Mouse (Mus musculus): Measurements from ENCODE around the gene Cilp2. TPM values are rescaled to one million over a fixed set of nuclear protein-coding genes. Genes with fewer than 3 reads are reported as not detected.
A peak's percentile ranks its signal among the peaks of the same experiment; 100 is the strongest.

Gene Cilp2
- polyA plus RNA-seq, 1 experiment from 2014 or later = 0.42 TPM

- ATAC-seq (ENCODE audit: insufficient number of reproducible peaks, insufficient read depth, low FRiP score, low read depth) = no peak
- Histone ChIP-seq H3K9ac (replicated peaks; ENCODE audit: low read depth, low read length) (no peak overlapping the region), H3K27me3 (ENCODE audit: control insufficient read depth, insufficient read depth, low read length) (peaks cover 85% of the 10 kb centered on the region), H3K4me3 (ENCODE audit: low read depth, low read length) (peak overlapping the region; percentile 35), H3K4me1 (ENCODE audit: control insufficient read depth, insufficient read depth, low read length) (peaks cover 5% of the 10 kb centered on the region; the same call in 1 of the 2 replicates), H3K27ac (ENCODE audit: low read length) (no peak overlapping the region), H3K4me2 (replicated peaks; ENCODE audit: low read depth, low read length) (peak overlapping the region; percentile 49; the same call in 1 of the 2 replicates), H3K9me3 (ENCODE audit: control insufficient read depth, low read depth, low read length) (no peaks in the 10 kb centered on the region), H3K36me3 (ENCODE audit: control insufficient read depth, insufficient read depth, low read length) (no peaks in the 10 kb centered on the region)
- 17% methylated on average over 51 of the region's 52 CpGs for WGBS
These were observed 4.5 kb downstream of the Cilp2 start for GRCm38 (mm10) chr8:69882833-69883600.

- Histone ChIP-seq H3K27me3 (ENCODE audit: control insufficient read depth, insufficient read depth, low read length) (peaks cover 78% of the 10 kb centered on the region), H3K9ac (replicated peaks; ENCODE audit: low read depth, low read length) (no peak overlapping the region), H3K4me3 (ENCODE audit: low read depth, low read length) (peak overlapping the region; percentile 35), H3K9me3 (ENCODE audit: control insufficient read depth, low read depth, low read length) (no peaks in the 10 kb centered on the region), H3K4me1 (ENCODE audit: control insufficient read depth, insufficient read depth, low read length) (0 out of 2 replicates have a peak, but pooled peaks cover 4% of the 10 kb centered on the region), H3K27ac (ENCODE audit: low read length) (no peak overlapping the region), H3K4me2 (replicated peaks; ENCODE audit: low read depth, low read length) (peak overlapping the region; percentile 49), H3K36me3 (ENCODE audit: control insufficient read depth, insufficient read depth, low read length) (no peaks in the 10 kb centered on the region)
- ATAC-seq (ENCODE audit: insufficient number of reproducible peaks, insufficient read depth, low FRiP score, low read depth) = peak; percentile 57; the same call in 1 of the 2 replicates
- WGBS = 7% methylated on average over 102 of the region's 103 CpGs
These were observed 5.3 kb downstream of the Cilp2 start for GRCm38 (mm10) chr8:69882021-69882756.

- 21% methylated on average over 79 of the region's 79 CpGs for WGBS
- Histone ChIP-seq H3K36me3 (ENCODE audit: control insufficient read depth, insufficient read depth, low read length) (no peaks in the 10 kb centered on the region), H3K27me3 (ENCODE audit: control insufficient read depth, insufficient read depth, low read length) (peaks cover 70% of the 10 kb centered on the region), H3K27ac (ENCODE audit: low read length) (no peak overlapping the region), H3K9me3 (ENCODE audit: control insufficient read depth, low read depth, low read length) (no peaks in the 10 kb centered on the region), H3K4me3 (ENCODE audit: low read depth, low read length) (peak overlapping the region; percentile 35), H3K4me1 (ENCODE audit: control insufficient read depth, insufficient read depth, low read length) (0 out of 2 replicates have a peak, but pooled peaks cover 4% of the 10 kb centered on the region), H3K9ac (replicated peaks; ENCODE audit: low read depth, low read length) (no peak overlapping the region), H3K4me2 (replicated peaks; ENCODE audit: low read depth, low read length) (peak overlapping the region; percentile 49)
- 0 out of 2 replicates have a peak, but pooled peaks have one; percentile 1 for ATAC-seq (ENCODE audit: insufficient number of reproducible peaks, insufficient read depth, low FRiP score, low read depth)
These were observed 6.1 kb downstream of the Cilp2 start for GRCm38 (mm10) chr8:69881261-69881865.

- WGBS = 15% methylated on average over 37 of the region's 37 CpGs
- H3K9me3 ChIP-seq (ENCODE audit: control insufficient read depth, low read depth, low read length) = no peaks in the 10 kb centered on the region
- H3K4me1 ChIP-seq (ENCODE audit: control insufficient read depth, insufficient read depth, low read length) = 0 out of 2 replicates have a peak, but pooled peaks cover 4% of the 10 kb centered on the region
- peak overlapping the region; percentile 49 for H3K4me2 ChIP-seq (replicated peaks; ENCODE audit: low read depth, low read length)
- no peak overlapping the region for H3K9ac ChIP-seq (replicated peaks; ENCODE audit: low read depth, low read length)
- ATAC-seq (ENCODE audit: insufficient number of reproducible peaks, insufficient read depth, low FRiP score, low read depth) = no peak
- H3K4me3 ChIP-seq (ENCODE audit: low read depth, low read length) = peak overlapping the region; percentile 35; the same call in 1 of the 2 replicates
- no peak overlapping the region for H3K27ac ChIP-seq (ENCODE audit: low read length)
- no peaks in the 10 kb centered on the region for H3K36me3 ChIP-seq (ENCODE audit: control insufficient read depth, insufficient read depth, low read length)
- H3K27me3 ChIP-seq (ENCODE audit: control insufficient read depth, insufficient read depth, low read length) = peaks cover 66% of the 10 kb centered on the region
These were observed 6.6 kb downstream of the Cilp2 start for GRCm38 (mm10) chr8:69880841-69881240.

GRCm38 (mm10) chr8:69879678-69880077 lies 7.8 kb downstream of the Cilp2 start:
- Histone ChIP-seq H3K27ac (ENCODE audit: low read length) (no peak overlapping the region), H3K4me1 (ENCODE audit: control insufficient read depth, insufficient read depth, low read length) (0 out of 2 replicates have a peak, but pooled peaks cover 4% of the 10 kb centered on the region), H3K9ac (replicated peaks; ENCODE audit: low read depth, low read length) (no peak overlapping the region), H3K9me3 (ENCODE audit: control insufficient read depth, low read depth, low read length) (no peaks in the 10 kb centered on the region), H3K36me3 (ENCODE audit: control insufficient read depth, insufficient read depth, low read length) (no peaks in the 10 kb centered on the region), H3K4me3 (ENCODE audit: low read depth, low read length) (no peak overlapping the region), H3K27me3 (ENCODE audit: control insufficient read depth, insufficient read depth, low read length) (peaks cover 56% of the 10 kb centered on the region), H3K4me2 (replicated peaks; ENCODE audit: low read depth, low read length) (no peak overlapping the region)
- WGBS = 59% methylated on average over 8 of the region's 8 CpGs
- no peak for ATAC-seq (ENCODE audit: insufficient number of reproducible peaks, insufficient read depth, low FRiP score, low read depth)

- H3K9ac ChIP-seq (replicated peaks; ENCODE audit: low read depth, low read length) = no peak overlapping the region
- no peaks in the 10 kb centered on the region for H3K9me3 ChIP-seq (ENCODE audit: control insufficient read depth, low read depth, low read length)
- 63% methylated on average over 3 of the region's 3 CpGs for WGBS
- no peak overlapping the region for H3K4me2 ChIP-seq (replicated peaks; ENCODE audit: low read depth, low read length)
- no peak for ATAC-seq (ENCODE audit: insufficient number of reproducible peaks, insufficient read depth, low FRiP score, low read depth)
- H3K36me3 ChIP-seq (ENCODE audit: control insufficient read depth, insufficient read depth, low read length) = no peaks in the 10 kb centered on the region
- no peak overlapping the region for H3K27ac ChIP-seq (ENCODE audit: low read length)
- 0 out of 2 replicates have a peak, but pooled peaks cover 4% of the 10 kb centered on the region for H3K4me1 ChIP-seq (ENCODE audit: control insufficient read depth, insufficient read depth, low read length)
- peaks cover 40% of the 10 kb centered on the region for H3K27me3 ChIP-seq (ENCODE audit: control insufficient read depth, insufficient read depth, low read length)
- H3K4me3 ChIP-seq (ENCODE audit: low read depth, low read length) = no peak overlapping the region
These were observed 9.5 kb downstream of the Cilp2 start for GRCm38 (mm10) chr8:69877992-69878391.

- no peak overlapping the region for H3K9ac ChIP-seq (replicated peaks; ENCODE audit: low read depth, low read length)
- H3K4me3 ChIP-seq (ENCODE audit: low read depth, low read length) = no peak overlapping the region
- ATAC-seq (ENCODE audit: insufficient number of reproducible peaks, insufficient read depth, low FRiP score, low read depth) = no peak
- no peaks in the 10 kb centered on the region for H3K36me3 ChIP-seq (ENCODE audit: control insufficient read depth, insufficient read depth, low read length)
- no peak overlapping the region for H3K27ac ChIP-seq (ENCODE audit: low read length)
- H3K27me3 ChIP-seq (ENCODE audit: control insufficient read depth, insufficient read depth, low read length) = peaks cover 34% of the 10 kb centered on the region
- H3K4me2 ChIP-seq (replicated peaks; ENCODE audit: low read depth, low read length) = no peak overlapping the region
- WGBS = 86% methylated on average over 4 of the region's 4 CpGs
- H3K9me3 ChIP-seq (ENCODE audit: control insufficient read depth, low read depth, low read length) = no peaks in the 10 kb centered on the region
- H3K4me1 ChIP-seq (ENCODE audit: control insufficient read depth, insufficient read depth, low read length) = 0 out of 2 replicates have a peak, but pooled peaks cover 3% of the 10 kb centered on the region
These were observed 10.1 kb downstream of the Cilp2 start for GRCm38 (mm10) chr8:69877396-69877795.

- H3K4me2 ChIP-seq (replicated peaks; ENCODE audit: low read depth, low read length) = no peak overlapping the region
- H3K27ac ChIP-seq (ENCODE audit: low read length) = no peak overlapping the region
- H3K4me3 ChIP-seq (ENCODE audit: low read depth, low read length) = no peak overlapping the region
- H3K36me3 ChIP-seq (ENCODE audit: control insufficient read depth, insufficient read depth, low read length) = no peaks in the 10 kb centered on the region
- ATAC-seq (ENCODE audit: insufficient number of reproducible peaks, insufficient read depth, low FRiP score, low read depth) = no peak
- no peaks in the 10 kb centered on the region for H3K9me3 ChIP-seq (ENCODE audit: control insufficient read depth, low read depth, low read length)
- peaks cover 30% of the 10 kb centered on the region for H3K27me3 ChIP-seq (ENCODE audit: control insufficient read depth, insufficient read depth, low read length)
- H3K9ac ChIP-seq (replicated peaks; ENCODE audit: low read depth, low read length) = no peak overlapping the region
- no peaks in the 10 kb centered on the region for H3K4me1 ChIP-seq (ENCODE audit: control insufficient read depth, insufficient read depth, low read length)
- 76% methylated on average over 10 of the region's 10 CpGs for WGBS
These were observed 10.5 kb downstream of the Cilp2 start for GRCm38 (mm10) chr8:69876967-69877366.

Data from stomach, embryonic 14.5 days (tissue).